Mouse (Mus musculus): ENCODE measurements around the gene Mmp11.
"Not testable (repeated sequence)": the region's sequence is repeated elsewhere in the genome, so short reads cannot be mapped to it uniquely, and the experiment has no call there.

Mmp11 gene

GRCm38 (mm10) chr10:75895730-75896129 is 40.6 kb downstream of the Mmp11 start:
- DNase-seq, result no peak

GRCm38 (mm10) chr10:75894601-75895000 is 41.7 kb downstream of the Mmp11 start:
- no peak for DNase-seq

GRCm38 (mm10) chr10:75893089-75893750 is 43.1 kb downstream of the Mmp11 start, which contains the start of gene Derl3:
Gene Derl3, plus strand, starts transcription at chr10:75893413.
- peak; percentile 98 for DNase-seq

GRCm38 (mm10) chr10:75889406-75890153 is 46.7 kb downstream of the Mmp11 start:
- DNase-seq, result no peak

GRCm38 (mm10) chr10:75887504-75887903 is 48.8 kb downstream of the Mmp11 start:
- not testable (repeated sequence) for DNase-seq

- DNase-seq, result no peak
Observed at GRCm38 (mm10) chr10:75884742-75885141, 51.6 kb downstream of the Mmp11 start.

- DNase-seq, result peak; percentile 88
Observed at GRCm38 (mm10) chr10:75883232-75883552, 53.1 kb downstream of the Mmp11 start.

GRCm38 (mm10) chr10:75882433-75883231 is 53.7 kb downstream of the Mmp11 start:
- DNase-seq, result no peak

GRCm38 (mm10) chr10:75881578-75882432 is 54.5 kb downstream of the Mmp11 start:
- DNase-seq, result no peak

GRCm38 (mm10) chr10:75880771-75881577 is 55.3 kb downstream of the Mmp11 start:
- no peak for DNase-seq

- DNase-seq, result no peak
Observed at GRCm38 (mm10) chr10:75880351-75880750, 55.9 kb downstream of the Mmp11 start.

GRCm38 (mm10) chr10:75878836-75879235 is 57.5 kb downstream of the Mmp11 start:
- no peak for DNase-seq

GRCm38 (mm10) chr10:75873543-75874170 is 62.6 kb downstream of the Mmp11 start:
- DNase-seq, result no peak

Data from right cerebral cortex, adult 18-20 months (tissue).